Mouse (Mus musculus): ENCODE data around the gene Slc16a12. TPM values are rescaled to one million over a fixed set of nuclear protein-coding genes. Genes with fewer than 3 reads are reported as not detected.
A peak's percentile ranks its signal among the peaks of the same experiment; 100 is the strongest.
"Not testable (repeated sequence)": the region's sequence is repeated elsewhere in the genome, so short reads cannot be mapped to it uniquely, and the experiment has no call there.

Slc16a12 gene
- polyA plus RNA-seq, 1 experiment from 2014 or later, result 1.3 TPM

- H3K36me3 ChIP-seq (replicated peaks), result no peaks in the 10 kb centered on the region
- H3K4me3 ChIP-seq (replicated peaks), result no peak overlapping the region
- H3K4me2 ChIP-seq, result no peak overlapping the region
- no peaks in the 10 kb centered on the region for H3K9me3 ChIP-seq
- 82% methylated on average over 4 of the region's 4 CpGs for WGBS
- H3K9ac ChIP-seq, result no peak overlapping the region
- peaks cover 6% of the 10 kb centered on the region for H3K4me1 ChIP-seq
- no peak overlapping the region for H3K27ac ChIP-seq
- ATAC-seq (ENCODE audit: low FRiP score), result no peak
- peaks cover 17% of the 10 kb centered on the region for H3K27me3 ChIP-seq
Measured at GRCm38 (mm10) chr19:34751150-34751549, 4.1 kb upstream of the Slc16a12 start.

GRCm38 (mm10) chr19:34748992-34749391 is 1.9 kb upstream of the Slc16a12 start:
- H3K27ac ChIP-seq, result no peak overlapping the region
- H3K9me3 ChIP-seq, result no peaks in the 10 kb centered on the region
- ATAC-seq (ENCODE audit: low FRiP score), result no peak
- peaks cover 29% of the 10 kb centered on the region for H3K27me3 ChIP-seq
- H3K9ac ChIP-seq, result no peak overlapping the region
- 58% methylated on average over 2 of the region's 2 CpGs for WGBS
- H3K36me3 ChIP-seq (replicated peaks), result no peaks in the 10 kb centered on the region
- no peak overlapping the region for H3K4me3 ChIP-seq (replicated peaks)
- no peak overlapping the region for H3K4me2 ChIP-seq
- H3K4me1 ChIP-seq, result peaks cover 6% of the 10 kb centered on the region

- peaks cover 29% of the 10 kb centered on the region for H3K27me3 ChIP-seq
- not testable (repeated sequence) for H3K4me3 ChIP-seq (replicated peaks); H3K27ac ChIP-seq; H3K9me3 ChIP-seq; H3K4me1 ChIP-seq; H3K9ac ChIP-seq; H3K36me3 ChIP-seq (replicated peaks); ATAC-seq (ENCODE audit: low FRiP score); H3K4me2 ChIP-seq
- WGBS, result 92% methylated on average over 6 of the region's 6 CpGs
Measured at GRCm38 (mm10) chr19:34747969-34748368, 880 bp upstream of the Slc16a12 start.

GRCm38 (mm10) chr19:34746201-34746600 is 888 bp downstream of the Slc16a12 start:
- ATAC-seq (ENCODE audit: low FRiP score), result peak; percentile 12; the same call in 1 of the 2 replicates
- Histone ChIP-seq H3K36me3 (replicated peaks) (no peaks in the 10 kb centered on the region), H3K9ac (no peak overlapping the region), H3K4me3 (replicated peaks) (peak overlapping the region; percentile 66), H3K27ac (no peak overlapping the region), H3K4me1 (peaks cover 6% of the 10 kb centered on the region), H3K4me2 (peak overlapping the region; percentile 99), H3K27me3 (peaks cover 29% of the 10 kb centered on the region), H3K9me3 (no peaks in the 10 kb centered on the region)
- WGBS, result 15% methylated on average over 9 of the region's 9 CpGs

GRCm38 (mm10) chr19:34745012-34745411 is 2.1 kb downstream of the Slc16a12 start:
- H3K27me3 ChIP-seq, result peaks cover 29% of the 10 kb centered on the region
- no peaks in the 10 kb centered on the region for H3K36me3 ChIP-seq (replicated peaks)
- no peak for ATAC-seq (ENCODE audit: low FRiP score)
- H3K4me3 ChIP-seq (replicated peaks), result no peak overlapping the region
- no peaks in the 10 kb centered on the region for H3K9me3 ChIP-seq
- H3K4me2 ChIP-seq, result no peak overlapping the region
- H3K9ac ChIP-seq, result no peak overlapping the region
- H3K27ac ChIP-seq, result no peak overlapping the region
- peaks cover 6% of the 10 kb centered on the region for H3K4me1 ChIP-seq
- WGBS, result 88% methylated on average over 8 of the region's 8 CpGs

- ATAC-seq (ENCODE audit: low FRiP score), result no peak
- Histone ChIP-seq H3K4me1 (no peaks in the 10 kb centered on the region), H3K36me3 (replicated peaks) (no peaks in the 10 kb centered on the region), H3K9me3 (no peaks in the 10 kb centered on the region), H3K4me3 (replicated peaks) (no peak overlapping the region), H3K27ac (no peak overlapping the region), H3K4me2 (no peak overlapping the region), H3K9ac (no peak overlapping the region), H3K27me3 (no peaks in the 10 kb centered on the region)
- WGBS, result 76% methylated on average over 3 of the region's 3 CpGs
Measured at GRCm38 (mm10) chr19:34737916-34738315, 9.2 kb downstream of the Slc16a12 start.

- H3K36me3 ChIP-seq (replicated peaks), result no peaks in the 10 kb centered on the region
- no peaks in the 10 kb centered on the region for H3K4me1 ChIP-seq
- no peak for ATAC-seq (ENCODE audit: low FRiP score)
- WGBS, result 91% methylated on average over 4 of the region's 4 CpGs
- H3K4me2 ChIP-seq, result no peak overlapping the region
- no peak overlapping the region for H3K9ac ChIP-seq
- H3K27me3 ChIP-seq, result no peaks in the 10 kb centered on the region
- no peak overlapping the region for H3K4me3 ChIP-seq (replicated peaks)
- H3K27ac ChIP-seq, result no peak overlapping the region
- H3K9me3 ChIP-seq, result no peaks in the 10 kb centered on the region
Measured at GRCm38 (mm10) chr19:34735900-34736299, 11.2 kb downstream of the Slc16a12 start.

- H3K36me3 ChIP-seq (replicated peaks), result no peaks in the 10 kb centered on the region
- H3K4me2 ChIP-seq, result no peak overlapping the region
- 74% methylated on average over 3 of the region's 3 CpGs for WGBS
- H3K9me3 ChIP-seq, result no peaks in the 10 kb centered on the region
- no peak overlapping the region for H3K9ac ChIP-seq
- no peak overlapping the region for H3K27ac ChIP-seq
- no peak for ATAC-seq (ENCODE audit: low FRiP score)
- no peaks in the 10 kb centered on the region for H3K4me1 ChIP-seq
- H3K27me3 ChIP-seq, result no peaks in the 10 kb centered on the region
- no peak overlapping the region for H3K4me3 ChIP-seq (replicated peaks)
Measured at GRCm38 (mm10) chr19:34733020-34733419, 14.1 kb downstream of the Slc16a12 start.

GRCm38 (mm10) chr19:34731356-34731755 is 15.7 kb downstream of the Slc16a12 start:
- H3K27me3 ChIP-seq, result no peaks in the 10 kb centered on the region
- no peak overlapping the region for H3K4me3 ChIP-seq (replicated peaks)
- no peak for ATAC-seq (ENCODE audit: low FRiP score)
- no peaks in the 10 kb centered on the region for H3K4me1 ChIP-seq
- H3K36me3 ChIP-seq (replicated peaks), result no peaks in the 10 kb centered on the region
- H3K27ac ChIP-seq, result no peak overlapping the region
- WGBS, result 86% methylated on average over 5 of the region's 5 CpGs
- no peak overlapping the region for H3K9ac ChIP-seq
- no peak overlapping the region for H3K4me2 ChIP-seq
- H3K9me3 ChIP-seq, result no peaks in the 10 kb centered on the region

GRCm38 (mm10) chr19:34730584-34730983 is 16.5 kb downstream of the Slc16a12 start:
- Histone ChIP-seq H3K36me3 (replicated peaks) (no peaks in the 10 kb centered on the region), H3K27ac (no peak overlapping the region), H3K4me1 (no peaks in the 10 kb centered on the region), H3K9ac (no peak overlapping the region), H3K27me3 (no peaks in the 10 kb centered on the region), H3K4me2 (no peak overlapping the region), H3K9me3 (no peaks in the 10 kb centered on the region), H3K4me3 (replicated peaks) (no peak overlapping the region)
- ATAC-seq (ENCODE audit: low FRiP score), result no peak
- 95% methylated on average over 4 of the region's 4 CpGs for WGBS

- no peak for ATAC-seq (ENCODE audit: low FRiP score)
Measured at GRCm38 (mm10) chr19:34729505-34729904, 17.6 kb downstream of the Slc16a12 start.

GRCm38 (mm10) chr19:34726254-34726962 is 20.7 kb downstream of the Slc16a12 start:
- H3K36me3 ChIP-seq (replicated peaks), result no peaks in the 10 kb centered on the region

More at GRCm38 (mm10) chr19:34729505-34729904, 17.6 kb downstream of the Slc16a12 start:
- Histone ChIP-seq H3K27ac (no peak overlapping the region), H3K9ac (no peak overlapping the region), H3K27me3 (no peaks in the 10 kb centered on the region), H3K9me3 (no peaks in the 10 kb centered on the region), H3K36me3 (replicated peaks) (no peaks in the 10 kb centered on the region), H3K4me3 (replicated peaks) (no peak overlapping the region), H3K4me2 (no peak overlapping the region), H3K4me1 (no peaks in the 10 kb centered on the region)
- 88% methylated on average over 3 of the region's 3 CpGs for WGBS

GRCm38 (mm10) chr19:34725418-34725817 is 21.7 kb downstream of the Slc16a12 start:
- no peaks in the 10 kb centered on the region for H3K36me3 ChIP-seq (replicated peaks)
- WGBS, result 95% methylated on average over 5 of the region's 5 CpGs

More at GRCm38 (mm10) chr19:34726254-34726962, 20.7 kb downstream of the Slc16a12 start:
- no peak overlapping the region for H3K9ac ChIP-seq
- H3K27me3 ChIP-seq, result no peaks in the 10 kb centered on the region
- WGBS, result 80% methylated on average over 1 of the region's 1 CpGs
- H3K4me1 ChIP-seq, result no peaks in the 10 kb centered on the region
- H3K4me3 ChIP-seq (replicated peaks), result no peak overlapping the region
- H3K4me2 ChIP-seq, result no peak overlapping the region
- no peak overlapping the region for H3K27ac ChIP-seq
- no peak for ATAC-seq (ENCODE audit: low FRiP score)
- H3K9me3 ChIP-seq, result no peaks in the 10 kb centered on the region

More at GRCm38 (mm10) chr19:34725418-34725817, 21.7 kb downstream of the Slc16a12 start:
- H3K4me1 ChIP-seq, result no peaks in the 10 kb centered on the region
- H3K27me3 ChIP-seq, result no peaks in the 10 kb centered on the region
- no peak overlapping the region for H3K4me2 ChIP-seq
- H3K9me3 ChIP-seq, result no peaks in the 10 kb centered on the region
- no peak overlapping the region for H3K9ac ChIP-seq
- no peak overlapping the region for H3K4me3 ChIP-seq (replicated peaks)
- no peak for ATAC-seq (ENCODE audit: low FRiP score)
- no peak overlapping the region for H3K27ac ChIP-seq

Data from forebrain, embryonic 12.5 days (tissue).